Mouse (Mus musculus) adipocyte (in vitro differentiated cells): ENCODE measurements around the gene Morf4l2.
A peak's percentile ranks its signal among the peaks of the same experiment; 100 is the strongest.
"Not testable (repeated sequence)": the region's sequence is repeated elsewhere in the genome, so short reads cannot be mapped to it uniquely, and the experiment has no call there.

Experiments
- DNase-seq: peaks from one replicate; pipeline ENCODE4 v3.0.0-alpha.2; 2016; ENCODE audit warnings: low spot score

The Morf4l2 gene

DNA sequence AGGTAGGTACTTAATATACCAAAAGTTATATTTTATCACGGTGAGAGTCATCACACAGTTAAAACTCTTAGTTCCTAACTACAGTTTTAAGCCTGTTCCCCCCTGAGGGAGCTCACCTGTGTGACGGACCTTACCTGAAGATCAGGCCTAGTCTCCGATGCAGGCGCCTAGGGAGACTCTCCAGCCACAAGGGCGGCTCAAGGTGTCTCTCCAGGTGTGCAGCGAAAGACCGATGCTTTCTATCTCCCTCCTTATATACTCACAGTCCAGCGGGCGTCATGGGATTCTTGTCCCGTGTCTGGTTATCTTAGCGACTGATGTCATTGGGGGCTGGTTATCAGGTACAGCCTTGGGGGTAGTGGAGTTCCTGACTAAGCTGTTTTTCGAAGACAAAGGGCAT lies at the start of gene Morf4l2:
Morf4l2 (minus strand) TSS at position 232 of the 400 bp plus-strand sequence.
- DNase-seq = no peak

DNA sequence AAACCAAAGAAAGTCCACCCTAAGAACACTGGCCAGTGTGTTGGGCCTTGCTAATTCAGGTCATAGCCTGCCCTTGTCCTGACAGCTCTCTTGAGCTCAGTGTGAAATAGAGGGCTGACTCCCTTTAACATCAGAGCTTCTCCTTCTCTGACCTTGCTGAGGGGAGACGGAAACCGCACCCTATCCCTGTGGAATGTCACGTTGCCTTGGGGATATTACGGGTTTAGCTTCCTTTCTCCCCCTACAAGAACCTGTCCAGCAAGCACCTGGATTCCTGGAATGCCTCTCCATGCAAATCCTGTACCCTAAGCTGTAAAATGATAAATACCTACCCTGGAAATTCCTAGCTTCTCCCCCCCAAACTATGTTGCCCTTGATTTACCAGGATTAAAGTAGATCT lies 46.0 kb upstream of the Morf4l2 start:
- no peak for DNase-seq

DNA sequence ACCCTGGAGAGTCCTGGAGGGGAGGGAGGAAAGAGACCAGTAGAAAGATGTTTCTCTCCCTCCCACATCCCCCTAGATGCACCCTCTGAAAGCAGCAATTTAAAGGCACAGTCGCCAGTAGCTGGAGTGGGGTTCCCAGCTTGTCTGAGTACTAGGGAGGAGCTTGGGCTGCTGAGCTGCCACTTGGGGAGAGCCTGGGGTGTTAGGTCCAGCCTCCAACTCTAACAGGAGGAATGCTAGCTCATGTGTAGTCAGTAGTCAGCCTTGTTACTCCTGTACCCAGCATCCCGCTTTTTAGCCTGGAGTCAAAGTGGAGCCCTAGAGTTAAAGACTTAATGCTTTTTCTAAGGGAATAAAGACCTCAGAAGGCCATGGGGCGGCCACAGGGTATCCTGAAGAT lies 36.6 kb upstream of the Morf4l2 start, which contains the start of gene Glra4:
Glra4 (minus strand) TSS at position 101 of the 400 bp plus-strand sequence.
- no peak for DNase-seq

DNA sequence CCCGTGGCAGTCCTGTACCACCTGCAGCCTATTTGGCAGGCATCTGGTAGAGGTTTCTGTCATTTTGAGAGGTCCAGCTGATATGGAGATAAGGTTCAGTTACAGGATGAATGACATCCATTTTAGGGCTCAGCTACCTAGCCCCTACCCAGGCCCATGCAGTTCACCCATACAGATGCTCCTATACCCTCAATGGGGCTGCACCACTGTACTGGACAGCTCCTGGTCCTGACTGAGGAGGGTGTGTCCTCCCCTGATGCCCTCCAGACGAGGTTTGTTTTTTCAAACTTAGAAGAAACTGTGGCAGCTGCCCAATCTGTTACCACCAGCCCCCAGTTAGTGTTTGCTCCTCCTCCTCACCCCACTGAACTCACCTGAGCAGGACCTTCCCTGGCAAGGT lies 35.8 kb upstream of the Morf4l2 start:
- no peak for DNase-seq

DNA sequence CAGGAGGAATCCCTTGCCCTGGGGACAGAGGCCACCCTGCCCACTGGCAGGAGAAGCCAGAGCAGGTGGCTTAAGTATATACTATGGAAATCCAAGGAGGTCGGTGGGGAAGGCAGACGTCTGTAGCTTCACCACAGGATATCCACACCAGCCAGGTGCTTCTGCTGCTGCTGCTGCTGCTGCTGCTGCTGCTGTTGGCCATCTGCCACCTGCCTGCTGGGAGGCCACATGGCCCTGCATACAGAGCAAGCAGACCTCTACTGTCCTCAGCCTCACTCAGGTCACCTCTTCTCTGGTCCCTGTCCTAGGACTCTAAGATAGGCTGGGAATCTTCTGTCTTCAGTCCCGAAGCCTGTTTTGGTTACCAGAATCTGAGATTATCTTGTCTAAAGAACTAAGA lies 34.6 kb upstream of the Morf4l2 start:
- no peak for DNase-seq

DNA sequence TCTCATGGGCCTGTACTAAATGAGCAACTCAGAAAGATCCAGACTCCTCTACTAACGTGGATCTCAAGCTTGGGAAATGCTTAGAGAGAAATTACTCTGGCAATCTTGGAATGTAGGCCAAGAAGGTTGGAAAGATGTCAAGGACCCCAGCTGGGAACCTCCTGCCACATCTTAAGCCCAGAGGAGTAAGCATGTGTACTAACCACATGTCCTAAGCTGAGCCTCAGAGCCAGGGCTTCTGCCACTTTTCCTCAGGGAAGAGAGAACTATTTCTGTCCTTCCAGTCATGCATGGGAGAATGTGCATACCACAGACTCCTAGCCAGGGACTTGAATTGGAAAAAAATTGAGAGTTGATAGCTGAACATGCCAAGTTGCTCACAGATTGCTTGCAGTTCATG lies 29.5 kb upstream of the Morf4l2 start:
- DNase-seq = peak; percentile 20

DNA sequence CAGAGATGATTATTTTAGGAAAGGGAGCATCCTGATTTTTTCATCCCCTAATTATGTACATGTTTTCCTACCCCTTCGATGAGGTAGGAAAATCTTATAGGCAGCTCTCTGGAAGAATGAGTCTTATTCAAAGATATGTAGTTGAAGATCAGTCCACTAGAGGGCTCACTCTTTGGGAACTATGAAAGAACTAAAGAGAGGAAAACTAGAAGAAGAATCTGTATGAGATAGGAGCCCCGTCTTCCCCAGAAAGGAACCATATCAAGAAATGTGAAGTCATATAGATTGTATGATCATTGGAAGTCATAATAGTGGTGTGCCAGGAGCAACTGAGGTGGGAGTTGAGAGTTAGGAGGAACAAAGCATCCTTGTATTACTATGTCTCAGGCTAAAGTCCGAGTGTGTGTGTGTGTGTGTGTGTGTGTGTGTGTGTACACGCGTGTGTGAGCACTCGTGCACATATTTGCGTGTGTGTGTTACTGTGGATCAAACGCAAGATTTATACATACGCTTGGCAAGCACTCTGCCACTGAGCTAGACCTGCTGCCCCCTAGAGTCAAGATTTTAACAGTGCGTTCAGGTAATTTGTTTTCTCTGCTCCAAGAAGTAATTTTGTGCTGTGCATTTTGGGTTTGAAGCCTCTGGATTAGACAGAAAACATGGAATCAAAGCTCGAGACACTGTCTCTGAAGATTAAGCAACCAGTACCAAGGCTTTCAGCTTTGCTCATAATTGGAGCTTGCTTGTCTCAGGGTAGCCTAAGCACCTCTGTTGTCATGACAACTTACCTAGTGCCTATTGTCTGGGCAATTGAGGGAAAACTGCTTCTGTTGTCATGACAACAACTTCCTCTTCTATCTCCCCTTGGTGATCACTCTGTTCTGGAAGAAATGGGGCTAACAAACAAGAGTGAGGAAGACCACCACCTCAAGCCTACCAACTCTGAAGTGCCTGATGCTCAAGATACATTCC lies 17.9 kb upstream of the Morf4l2 start:
- DNase-seq = peak; percentile 64

DNA sequence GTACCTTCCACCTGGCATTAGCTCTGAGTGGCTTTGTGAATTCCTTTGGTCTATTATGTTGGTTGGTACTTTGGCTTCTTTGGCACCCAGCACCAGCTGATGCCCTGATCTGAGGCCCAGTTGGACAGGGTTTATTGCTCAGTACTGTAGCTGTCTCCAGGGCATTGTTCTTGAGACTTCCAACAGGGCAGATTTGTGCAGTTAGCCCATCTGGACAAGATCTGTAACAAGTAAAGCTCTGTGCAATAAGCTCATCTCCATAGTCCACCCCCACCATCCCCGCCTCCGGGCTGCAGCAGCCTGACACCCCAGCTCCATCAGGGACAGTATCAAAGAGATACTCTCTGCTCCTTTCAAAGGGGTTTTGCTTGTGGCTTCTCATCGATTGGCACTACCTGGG lies 12.0 kb upstream of the Morf4l2 start:
- DNase-seq = peak; percentile 66

DNA sequence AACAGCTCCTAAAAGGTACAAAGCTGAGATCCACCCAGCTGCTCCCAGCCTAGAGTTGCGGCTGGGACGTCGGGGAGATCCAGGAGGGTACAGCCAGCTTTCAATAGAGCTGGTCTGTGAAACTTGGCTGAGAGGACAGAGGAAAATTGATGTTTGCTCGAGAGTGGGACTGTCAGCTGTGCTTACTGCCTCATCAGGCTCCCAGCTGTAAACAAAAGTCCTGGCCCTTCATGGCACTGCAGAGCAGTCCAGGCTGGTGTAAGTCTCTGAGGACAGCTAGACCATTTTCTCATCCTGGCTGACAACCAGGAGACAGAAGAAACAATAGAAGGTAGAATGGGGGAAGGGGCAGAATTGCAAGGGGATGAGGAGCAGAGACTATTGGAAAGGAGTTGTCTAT lies 5.8 kb upstream of the Morf4l2 start:
- peak; percentile 24 for DNase-seq

DNA sequence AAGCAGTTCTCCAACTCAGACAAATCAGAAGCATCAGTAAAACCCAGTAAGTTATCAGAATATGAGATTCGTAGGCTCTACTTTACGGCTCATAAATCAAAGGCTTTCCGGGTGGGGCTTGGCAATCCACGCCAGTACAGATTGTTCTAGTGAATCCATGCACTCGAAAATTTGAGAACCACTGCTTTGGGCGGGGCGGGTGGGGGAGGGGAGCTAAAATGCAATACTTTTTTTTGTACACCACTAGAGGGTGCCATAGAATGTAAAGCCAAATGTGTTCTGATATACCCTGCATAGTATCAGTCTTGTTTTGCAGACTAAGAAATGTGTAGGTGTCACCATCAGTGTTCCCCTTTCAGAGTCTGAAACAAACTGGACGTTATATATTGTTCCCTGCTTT lies 1.2 kb upstream of the Morf4l2 start:
- peak; percentile 45 for DNase-seq

DNA sequence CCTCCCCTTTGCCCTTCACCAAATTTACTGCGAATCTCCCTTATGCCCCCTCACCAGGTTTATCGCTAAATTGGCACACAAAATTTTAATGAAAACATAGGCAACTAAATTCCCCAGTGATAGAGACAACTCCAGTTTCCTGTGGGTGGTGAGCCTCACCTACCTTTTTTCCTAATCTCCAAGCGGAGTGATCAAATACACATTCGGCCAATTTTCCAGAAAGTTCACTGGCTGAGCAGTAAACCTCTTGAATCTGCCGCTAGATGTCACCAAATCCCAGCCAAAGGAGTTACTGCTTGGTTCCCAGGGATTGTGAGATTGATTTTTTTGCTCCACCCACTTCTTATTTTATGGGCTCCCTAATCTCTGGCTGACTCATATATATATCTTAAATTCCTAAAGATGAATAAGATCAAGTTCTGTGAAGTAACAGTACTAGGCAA lies 808 bp downstream of the Morf4l2 start:
- DNase-seq = peak; percentile 90

DNA sequence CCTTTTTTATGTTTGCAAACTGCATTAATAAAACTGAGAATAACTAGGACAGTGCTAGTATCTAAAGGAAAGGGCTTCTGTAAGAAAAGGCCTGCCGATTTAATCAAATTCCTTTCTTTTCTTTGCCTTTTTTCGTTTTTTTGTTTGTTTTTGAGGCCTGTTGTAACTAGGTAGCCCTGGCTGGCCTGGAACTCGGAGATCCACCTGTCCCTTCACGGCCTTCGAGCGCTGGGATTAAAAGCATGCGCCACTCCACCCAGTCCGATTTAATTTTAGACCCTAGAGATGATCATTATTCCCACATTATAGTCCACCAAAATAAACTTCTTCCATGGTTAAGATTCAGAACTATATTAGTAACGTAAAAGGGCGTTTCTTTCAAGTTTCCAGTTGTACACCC lies 1.2 kb downstream of the Morf4l2 start:
- peak; percentile 51 for DNase-seq

DNA sequence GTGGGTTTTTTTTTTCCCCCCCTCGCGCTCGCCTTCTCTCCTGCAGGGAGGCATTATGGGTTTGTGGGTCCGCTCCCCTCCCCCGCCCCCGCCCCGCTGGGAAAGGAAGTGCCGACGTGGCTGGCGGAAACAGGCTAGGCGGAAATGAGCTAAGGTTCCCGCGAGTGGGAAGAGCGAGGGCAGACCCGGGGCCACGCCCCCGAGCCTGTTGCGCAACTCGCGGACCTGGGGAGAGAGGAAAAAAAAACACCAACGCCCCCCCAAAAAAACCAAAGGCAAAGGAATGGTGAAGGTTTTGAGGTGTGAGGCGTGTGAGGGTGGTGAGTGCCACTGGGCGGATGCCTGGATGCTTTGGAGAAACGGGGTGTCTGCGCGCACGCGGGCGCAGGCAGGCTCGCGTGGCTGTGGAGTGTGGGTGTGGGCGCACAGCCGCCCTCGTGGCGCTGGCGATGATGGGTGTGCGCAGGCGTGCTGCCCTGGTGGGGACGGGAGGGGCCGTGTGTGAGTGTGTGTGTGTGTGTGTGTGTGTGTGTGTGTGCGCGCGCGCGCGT lies 1.8 kb downstream of the Morf4l2 start:
- DNase-seq = no peak

DNA sequence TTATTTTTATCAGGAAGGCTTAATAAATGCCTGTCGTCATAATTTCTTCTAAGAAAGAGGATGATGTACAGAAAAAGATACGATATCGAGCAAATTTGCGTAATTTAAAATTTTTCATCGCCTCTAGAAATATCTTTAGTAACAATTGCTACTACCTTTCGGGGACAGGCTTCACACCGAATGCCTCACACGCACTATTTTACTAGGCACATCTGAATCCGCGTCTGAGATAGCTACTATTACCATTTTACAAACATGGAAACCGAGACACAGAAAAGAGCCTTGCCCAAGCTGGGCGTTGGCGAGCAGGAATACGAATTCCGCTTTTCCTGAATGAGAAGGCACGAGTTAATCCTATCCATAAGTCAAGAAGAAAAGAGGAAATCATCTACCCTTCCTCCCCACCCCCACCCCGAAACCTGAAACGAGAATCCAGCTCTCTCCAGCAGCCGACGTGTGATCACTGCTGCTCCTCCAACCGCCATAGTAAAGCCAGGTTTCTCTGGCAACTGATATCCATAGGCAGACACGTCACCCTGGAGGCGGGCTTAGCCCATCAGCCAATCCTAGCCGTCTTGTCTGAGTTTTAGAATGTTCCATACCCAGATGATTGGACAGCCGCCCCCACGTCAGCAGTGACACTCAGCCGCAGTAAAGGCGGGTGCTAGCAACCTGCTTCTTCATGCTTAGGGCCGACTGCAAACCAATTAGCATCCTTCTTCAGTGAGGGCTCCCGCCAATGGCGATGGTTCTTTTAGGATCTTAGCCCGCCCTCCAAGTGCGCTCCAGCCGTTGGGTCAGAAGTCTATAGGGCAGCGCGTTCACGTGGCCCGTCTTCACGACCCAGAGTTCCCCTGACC lies 2.5 kb downstream of the Morf4l2 start:
- peak; percentile 97 for DNase-seq

DNA sequence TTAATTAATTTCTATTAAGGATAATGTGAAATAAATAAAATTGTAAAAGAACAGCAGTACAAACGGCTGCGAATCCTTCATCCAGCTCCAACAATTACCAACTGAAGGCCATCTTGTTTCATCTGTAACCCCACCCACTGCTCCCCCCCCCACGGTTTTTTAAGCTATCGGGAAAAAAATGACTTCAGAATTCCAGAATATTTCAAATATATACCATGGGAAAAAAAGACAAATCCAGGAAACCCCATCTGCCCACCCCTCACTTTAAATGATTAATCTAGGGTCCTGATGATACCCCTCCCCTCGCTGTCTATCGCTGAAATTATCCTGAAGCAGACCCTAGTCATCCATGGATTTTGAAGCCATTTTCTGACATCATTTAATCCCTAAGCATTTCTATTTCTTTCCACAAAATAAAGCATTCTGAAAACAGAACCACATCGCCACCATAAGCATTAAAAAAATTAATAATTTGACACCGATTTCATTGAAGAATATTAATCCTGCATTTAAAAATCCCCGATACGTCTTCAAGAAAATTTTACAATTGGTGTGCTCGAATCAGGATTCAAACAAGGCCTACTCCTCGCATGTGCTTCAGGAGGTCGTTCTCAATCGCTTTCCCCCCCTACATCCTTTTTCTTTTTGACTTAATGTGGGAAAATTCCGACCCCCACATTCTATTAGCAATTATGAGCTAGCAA lies 3.3 kb downstream of the Morf4l2 start:
- DNase-seq = peak; percentile 26

DNA sequence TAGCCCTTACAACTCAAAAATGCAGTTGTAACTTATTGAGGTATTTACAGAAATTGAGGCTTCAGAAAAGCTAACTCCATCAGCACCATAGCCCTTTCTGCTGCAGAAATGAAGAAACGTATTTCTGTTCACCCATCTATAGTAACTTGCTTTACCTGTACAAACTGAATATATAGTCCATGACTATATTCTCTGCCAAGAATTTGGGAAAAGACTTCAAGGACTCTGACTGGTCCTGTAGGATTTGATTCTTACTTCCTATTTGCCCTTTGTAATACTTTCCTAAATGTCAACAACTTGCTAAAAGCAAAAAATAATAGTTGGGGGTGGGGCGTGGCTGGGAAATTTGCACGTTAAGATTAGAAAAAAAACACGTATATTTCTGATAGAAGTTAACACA lies 11.5 kb downstream of the Morf4l2 start:
- no peak for DNase-seq

DNA sequence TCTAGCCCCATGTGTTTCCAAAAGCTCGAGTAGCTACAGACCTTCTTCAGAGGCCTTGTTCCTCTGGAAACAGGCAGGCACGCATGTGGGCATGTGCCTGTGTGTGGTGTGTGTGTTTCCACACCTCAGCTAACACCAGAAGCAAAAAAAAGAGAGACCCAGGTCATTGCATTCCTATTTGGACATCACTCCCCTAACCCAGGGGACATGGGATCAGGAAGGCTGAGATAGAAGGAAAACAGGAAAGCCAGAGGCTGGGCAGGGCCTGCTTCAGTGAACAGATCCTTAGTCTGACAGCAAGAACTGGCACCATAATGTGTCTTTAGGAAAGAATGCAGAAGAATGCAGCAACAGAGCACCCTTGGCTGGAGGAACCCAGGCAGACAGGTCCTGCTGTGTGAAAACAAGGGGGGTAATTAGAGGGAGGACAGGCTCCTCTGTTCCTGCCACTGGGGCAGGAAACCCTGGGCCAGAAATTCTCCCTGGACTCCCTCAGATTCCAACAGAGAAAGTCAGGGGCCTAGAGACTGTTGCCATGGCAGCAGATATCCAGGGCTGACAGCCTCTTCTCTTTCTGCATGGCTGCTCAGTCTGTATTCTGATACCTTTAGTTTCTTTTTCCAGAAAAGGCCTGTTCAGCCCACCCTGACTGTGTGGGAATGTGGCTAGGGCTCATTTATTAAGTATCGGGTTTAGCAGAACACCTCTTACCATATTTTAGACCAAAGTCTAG lies 28.6 kb downstream of the Morf4l2 start:
- not testable (repeated sequence) for DNase-seq

DNA sequence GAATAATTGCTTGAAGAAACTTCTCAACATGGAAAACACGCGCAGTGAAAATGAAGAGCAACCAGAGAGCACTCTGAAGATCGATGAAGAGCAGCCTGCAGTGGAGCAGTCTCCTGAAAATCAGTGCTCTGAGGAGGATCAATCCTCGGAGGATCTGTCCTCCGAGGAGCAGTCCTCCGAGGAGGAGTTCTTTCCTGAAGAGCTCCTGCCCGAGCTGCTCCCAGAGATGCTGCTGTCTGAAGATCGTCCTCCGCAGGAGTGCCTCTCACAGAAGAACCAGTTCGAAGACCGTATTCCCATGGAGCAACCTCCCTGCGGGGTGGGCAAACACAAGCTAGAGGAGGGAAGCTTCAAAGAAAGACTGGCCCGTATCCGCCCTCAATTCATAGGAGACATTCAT lies 34.7 kb downstream of the Morf4l2 start:
- DNase-seq = no peak

DNA sequence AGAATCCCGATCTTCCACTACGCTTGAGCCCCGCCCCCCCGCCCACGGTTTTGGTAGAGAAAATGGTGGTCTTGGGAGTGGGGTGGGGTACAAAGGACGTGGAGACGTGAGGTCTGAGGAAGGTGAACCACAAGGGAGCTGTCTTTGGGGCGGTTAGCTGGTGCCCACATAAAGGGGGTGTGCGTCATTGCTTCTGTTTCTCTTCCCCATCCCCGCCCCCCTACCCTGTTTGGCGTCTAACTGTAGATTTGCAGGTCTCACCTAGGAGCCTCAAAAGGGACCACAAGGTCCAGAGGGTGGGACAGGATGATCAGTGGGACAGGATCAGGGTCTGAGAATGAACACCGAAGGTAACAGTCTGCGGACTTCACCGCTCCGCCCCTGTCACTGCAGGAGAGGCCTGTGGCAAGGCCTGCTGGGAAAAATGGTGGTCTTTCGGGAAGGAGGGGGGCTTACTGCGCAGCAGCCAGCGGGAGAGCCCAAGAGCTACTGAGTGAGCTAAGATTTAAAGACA lies 35.3 kb downstream of the Morf4l2 start:
- DNase-seq = peak; percentile 22

DNA sequence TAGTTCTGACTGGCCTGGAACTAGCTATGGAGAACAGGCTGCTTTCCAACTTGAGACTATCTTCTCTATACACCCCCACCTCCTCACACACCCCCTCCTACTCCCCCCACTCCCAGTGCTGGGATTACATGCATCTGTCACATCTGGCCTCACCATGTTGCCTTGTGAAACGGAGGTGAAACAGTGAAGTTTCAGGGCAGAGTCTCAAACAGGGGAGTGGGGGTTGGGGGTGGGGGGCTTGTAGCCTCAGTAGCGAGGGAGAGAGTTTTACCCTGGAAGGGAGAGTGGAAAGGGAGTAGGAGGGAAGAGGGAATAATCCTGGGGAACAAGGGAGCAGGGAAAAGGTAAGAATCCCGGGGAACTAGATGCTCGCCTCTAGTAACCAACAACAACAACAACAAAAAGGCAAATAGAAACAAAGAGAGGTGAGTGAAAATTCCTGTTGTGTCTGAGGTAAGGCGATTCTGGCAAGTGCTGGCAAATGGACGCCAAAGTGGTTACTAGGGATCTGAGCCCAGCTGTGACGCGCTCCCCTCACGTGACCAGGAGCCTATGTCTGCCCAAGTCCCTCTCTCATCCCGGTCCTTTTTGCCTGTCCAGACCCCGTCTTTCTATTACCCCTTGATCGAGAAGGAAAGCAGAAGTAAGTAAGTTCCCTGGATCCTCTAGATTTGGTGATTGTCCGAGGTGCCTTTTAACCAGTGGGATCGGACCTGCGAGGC lies 35.9 kb downstream of the Morf4l2 start, which contains the start of gene Tceal1:
Tceal1 (plus strand) TSS at position 537 of the 722 bp plus-strand sequence.
- peak; percentile 69 for DNase-seq
